19 mouse cellular contexts compared by ENCODE assay signal in genomic region chr2:30959856-30960255, GRCm38 (mm10). TPM values are rescaled to one million over a fixed set of nuclear protein-coding genes. Genes with fewer than 3 reads are reported as not detected.
DNase-seq lines count a peak whose midpoint lies in the region; ATAC-seq and TF ChIP-seq lines count a peak whose summit lies in the region.
"Had no signal": no experiment of that assay in that cellular context is flagged by ENCODE, and none has a peak within 500 bp of the region (broad histone marks: within the 10 kb centered on the region; RNA-seq: fewer than 3 reads in every experiment).

No protein-coding gene starts in this region.

- no peak for TF ChIP-seq POLR2A in ES-Bruce4 (IDR thresholded peaks at IDR 0.05; ENCODE audit: insufficient read depth, low read length)

- H3K4me3 ChIP-seq in intestine, embryonic 16.5 days (ENCODE audit: low read length) = no peak overlapping the region
- no peak overlapping the region for H3K4me3 ChIP-seq in intestine, embryonic 15.5 days (replicated peaks)
- H3K4me3 ChIP-seq in ES-Bruce4 (ENCODE audit: low read depth, low read length) = no peak overlapping the region
- H3K4me3 ChIP-seq in liver, postnatal 0 days (ENCODE audit: low read depth, low read length) = no peak overlapping the region
- H3K4me3 ChIP-seq: forebrain, embryonic 13.5 days; gastrocnemius, adult 2 months; hindbrain, embryonic 13.5 days; lung, embryonic 15.5 days had no signal

- H3K36me3 ChIP-seq in intestine, embryonic 16.5 days (ENCODE audit: control insufficient read depth, insufficient read depth, low read length) = peaks cover 38% of the 10 kb centered on the region
- peaks cover 59% of the 10 kb centered on the region for H3K36me3 ChIP-seq in intestine, embryonic 15.5 days
- peaks cover 47% of the 10 kb centered on the region for H3K36me3 ChIP-seq in ES-Bruce4 (ENCODE audit: control insufficient read depth, insufficient read depth, low read length, poor library complexity, severe bottlenecking)
- peaks cover 96% of the 10 kb centered on the region for H3K36me3 ChIP-seq in liver, postnatal 0 days (replicated peaks; ENCODE audit: insufficient read depth, low read length)

- no peak overlapping the region for H3K27ac ChIP-seq in intestine, embryonic 16.5 days (ENCODE audit: low read length)
- no peak overlapping the region for H3K27ac ChIP-seq in intestine, embryonic 15.5 days
- peak overlapping the region; percentile 13; the same call in 1 of the 2 replicates for H3K27ac ChIP-seq in ES-Bruce4 (ENCODE audit: insufficient read depth, low read length)
- H3K27ac ChIP-seq in liver, postnatal 0 days (ENCODE audit: low read depth) = peak overlapping the region; percentile 92
- H3K27ac ChIP-seq: forebrain, embryonic 13.5 days; gastrocnemius, adult 2 months; hindbrain, embryonic 13.5 days; lung, embryonic 15.5 days had no signal

- WGBS in intestine, embryonic 16.5 days = 48% methylated on average over 5 of the region's 5 CpGs
- WGBS in intestine, embryonic 15.5 days = 56% methylated on average over 5 of the region's 5 CpGs
- 68% methylated on average over 5 of the region's 5 CpGs for WGBS in liver, postnatal 0 days (ENCODE audit: insufficient replicate concordance)

- no peaks in the 10 kb centered on the region for H3K27me3 ChIP-seq in intestine, embryonic 16.5 days (replicated peaks; ENCODE audit: control insufficient read depth, insufficient read depth, low read length)
- no peaks in the 10 kb centered on the region for H3K27me3 ChIP-seq in intestine, embryonic 15.5 days (replicated peaks)
- no peaks in the 10 kb centered on the region for H3K27me3 ChIP-seq in ES-Bruce4 (ENCODE audit: control insufficient read depth, insufficient read depth, low read length, poor library complexity, severe bottlenecking)
- no peaks in the 10 kb centered on the region for H3K27me3 ChIP-seq in liver, postnatal 0 days (ENCODE audit: insufficient read depth, low read length)
- H3K27me3 ChIP-seq: forebrain, embryonic 13.5 days; hindbrain, embryonic 13.5 days; lung, embryonic 15.5 days had no signal

- TF ChIP-seq EP300 in ES-Bruce4 (IDR thresholded peaks at IDR 0.05; ENCODE audit: insufficient read depth, low read depth, low read length) = no peak
- TF ChIP-seq EP300 in liver, postnatal 0 days (IDR thresholded peaks at IDR 0.05; ENCODE audit: low read depth) = no peak

- ATAC-seq in intestine, embryonic 16.5 days = no peak
- no peak for ATAC-seq in intestine, embryonic 15.5 days
- no peak for ATAC-seq in liver, postnatal 0 days
- ATAC-seq: forebrain, embryonic 13.5 days had no signal

- TF ChIP-seq CTCF in ES-Bruce4 (IDR thresholded peaks at IDR 0.05; ENCODE audit: low read depth, low read length) = no peak
- TF ChIP-seq CTCF in liver, postnatal 0 days (IDR thresholded peaks at IDR 0.05; ENCODE audit: low read depth) = no peak

- peaks cover 7% of the 10 kb centered on the region; the same call in 1 of the 2 replicates for H3K4me1 ChIP-seq in intestine, embryonic 16.5 days (ENCODE audit: control insufficient read depth, insufficient read depth, low read length)
- H3K4me1 ChIP-seq in intestine, embryonic 15.5 days (replicated peaks) = peaks cover 7% of the 10 kb centered on the region; the same call in 1 of the 2 replicates
- peaks cover 3% of the 10 kb centered on the region for H3K4me1 ChIP-seq in ES-Bruce4 (ENCODE audit: control insufficient read depth, insufficient read depth, low read length)
- peaks cover 31% of the 10 kb centered on the region for H3K4me1 ChIP-seq in liver, postnatal 0 days (ENCODE audit: insufficient read depth)

- no peaks in the 10 kb centered on the region for H3K9me3 ChIP-seq in intestine, embryonic 16.5 days (ENCODE audit: control insufficient read depth, low read length)
- no peaks in the 10 kb centered on the region for H3K9me3 ChIP-seq in intestine, embryonic 15.5 days
- H3K9me3 ChIP-seq in ES-Bruce4 (replicated peaks; ENCODE audit: control insufficient read depth, insufficient read depth, low read length, poor library complexity, severe bottlenecking) = no peaks in the 10 kb centered on the region
- no peaks in the 10 kb centered on the region for H3K9me3 ChIP-seq in liver, postnatal 0 days (ENCODE audit: low read length)
- H3K9me3 ChIP-seq: forebrain, embryonic 13.5 days; hindbrain, embryonic 13.5 days; lung, embryonic 15.5 days had no signal

- DNase-seq in adrenal gland, postnatal 14 days = peak; percentile 47
- peak; percentile 13 for DNase-seq in liver, postnatal 0 days
- DNase-seq in layer of hippocampus, postnatal 14 days (ENCODE audit: low spot score in 2 of 2) = no peak
- no peak for DNase-seq in spleen, postnatal 14 days (ENCODE audit: low spot score in 2 of 2)
- DNase-seq: cerebellum, adult 2 months; cerebellum, postnatal 36 days; embryo, embryonic 11 days; gastrocnemius, adult 2 months; kidney, adult 8-10 months; kidney, postnatal 10 days; layer of hippocampus, postnatal 36 days; lung, postnatal 36 days; midbrain, embryonic 14.5 days had no signal

- no peak overlapping the region for H3K4me2 ChIP-seq in intestine, embryonic 16.5 days (ENCODE audit: low read depth, low read length)
- no peak overlapping the region for H3K4me2 ChIP-seq in intestine, embryonic 15.5 days (replicated peaks)
- no peak overlapping the region for H3K4me2 ChIP-seq in liver, postnatal 0 days (ENCODE audit: low read depth, low read length)
- H3K4me2 ChIP-seq: forebrain, embryonic 13.5 days; hindbrain, embryonic 13.5 days; lung, embryonic 15.5 days had no signal

- H3K9ac ChIP-seq in intestine, embryonic 16.5 days (ENCODE audit: low read depth, low read length) = 0 out of 2 replicates have a peak overlapping the region, but pooled peaks have one; percentile 32
- no peak overlapping the region for H3K9ac ChIP-seq in intestine, embryonic 15.5 days
- no peak overlapping the region for H3K9ac ChIP-seq in ES-Bruce4 (ENCODE audit: low read depth, poor library complexity, severe bottlenecking)
- peak overlapping the region; percentile 51 for H3K9ac ChIP-seq in liver, postnatal 0 days (replicated peaks)
- H3K9ac ChIP-seq: forebrain, embryonic 13.5 days; hindbrain, embryonic 13.5 days; lung, embryonic 15.5 days had no signal

RNA-seq across cellular contexts. Expression of gene Tor1b, which starts 7.1 kb away (rescaled TPM):
- polyA plus RNA-seq in intestine, embryonic 16.5 days (2015; fragmentation: Nextera tagmentation; extraction: Ambion mirVana) = 20.9 and 21.7 TPM in 2 replicates
- polyA plus RNA-seq in intestine, embryonic 15.5 days (2015; fragmentation: Nextera tagmentation; extraction: Ambion mirVana) = 22.4 and 25.4 TPM in 2 replicates
- polyA plus RNA-seq in ES-Bruce4 (2011; ENCODE audit: insufficient read depth, insufficient read length, low read depth, missing spikeins) = 21.7 and 22.3 TPM in 2 replicates
- 40.7 and 41.9 TPM in 2 replicates for total RNA-seq in adrenal gland, postnatal 14 days (2021)
- polyA plus RNA-seq in liver, postnatal 0 days (2015; fragmentation: Nextera tagmentation; extraction: Ambion mirVana) = 29.2 and 31.1 TPM in 2 replicates
- total RNA-seq in layer of hippocampus, postnatal 14 days (2021) = 10 to 100 TPM; 38.8 TPM

RNA-seq across cellular contexts. Expression of gene Tor1a, which starts 7.9 kb away (rescaled TPM):
- 85.1 and 87.2 TPM in 2 replicates for polyA plus RNA-seq in intestine, embryonic 16.5 days (2015; fragmentation: Nextera tagmentation; extraction: Ambion mirVana)
- 78.8 and 90.9 TPM in 2 replicates for polyA plus RNA-seq in intestine, embryonic 15.5 days (2015; fragmentation: Nextera tagmentation; extraction: Ambion mirVana)
- polyA plus RNA-seq in ES-Bruce4 (2011; ENCODE audit: insufficient read depth, insufficient read length, low read depth, missing spikeins) = 27.5 and 31.0 TPM in 2 replicates
- 33.5 and 42.5 TPM in 2 replicates for total RNA-seq in adrenal gland, postnatal 14 days (2021)
- 82.9 and 95.5 TPM in 2 replicates for polyA plus RNA-seq in liver, postnatal 0 days (2015; fragmentation: Nextera tagmentation; extraction: Ambion mirVana)
- total RNA-seq in layer of hippocampus, postnatal 14 days (2021) = 10 to 100 TPM; 47.0 to 54.0 TPM

RNA-seq across cellular contexts. Expression of gene BC005624, which starts 22.1 kb away (rescaled TPM):
- polyA plus RNA-seq in intestine, embryonic 16.5 days (2015; fragmentation: Nextera tagmentation; extraction: Ambion mirVana) = 48.5 and 50.5 TPM in 2 replicates
- polyA plus RNA-seq in intestine, embryonic 15.5 days (2015; fragmentation: Nextera tagmentation; extraction: Ambion mirVana) = 48.3 and 49.6 TPM in 2 replicates
- polyA plus RNA-seq in ES-Bruce4 (2011; ENCODE audit: insufficient read depth, insufficient read length, low read depth, missing spikeins) = 30.9 and 43.6 TPM in 2 replicates
- 33.0 and 37.0 TPM in 2 replicates for total RNA-seq in adrenal gland, postnatal 14 days (2021)
- 18.9 and 19.6 TPM in 2 replicates for polyA plus RNA-seq in liver, postnatal 0 days (2015; fragmentation: Nextera tagmentation; extraction: Ambion mirVana)
- 10 to 100 TPM; 51.0 to 52.8 TPM for total RNA-seq in layer of hippocampus, postnatal 14 days (2021)

RNA-seq across cellular contexts. Expression of gene Usp20, which starts 22.2 kb away (rescaled TPM):
- 13.7 and 14.5 TPM in 2 replicates for polyA plus RNA-seq in intestine, embryonic 16.5 days (2015; fragmentation: Nextera tagmentation; extraction: Ambion mirVana)
- 11.9 and 15.2 TPM in 2 replicates for polyA plus RNA-seq in intestine, embryonic 15.5 days (2015; fragmentation: Nextera tagmentation; extraction: Ambion mirVana)
- polyA plus RNA-seq in ES-Bruce4 (2011; ENCODE audit: insufficient read depth, insufficient read length, low read depth, missing spikeins) = 7.2 and 10.5 TPM in 2 replicates
- total RNA-seq in adrenal gland, postnatal 14 days (2021) = 17.4 and 23.5 TPM in 2 replicates
- polyA plus RNA-seq in liver, postnatal 0 days (2015; fragmentation: Nextera tagmentation; extraction: Ambion mirVana) = 2.7 and 3.5 TPM in 2 replicates
- 10 to 100 TPM; 84.0 to 85.6 TPM for total RNA-seq in layer of hippocampus, postnatal 14 days (2021)

RNA-seq across cellular contexts. Expression of gene Ptges, which starts 30.2 kb away (rescaled TPM):
- polyA plus RNA-seq in intestine, embryonic 16.5 days (2015; fragmentation: Nextera tagmentation; extraction: Ambion mirVana) = 3.9 and 4.0 TPM in 2 replicates
- 2.8 and 4.3 TPM in 2 replicates for polyA plus RNA-seq in intestine, embryonic 15.5 days (2015; fragmentation: Nextera tagmentation; extraction: Ambion mirVana)
- polyA plus RNA-seq in ES-Bruce4 (2011; ENCODE audit: insufficient read depth, insufficient read length, low read depth, missing spikeins) = 8.7 and 9.4 TPM in 2 replicates
- total RNA-seq in adrenal gland, postnatal 14 days (2021) = 11.7 and 12.7 TPM in 2 replicates
- 1.4 and 1.7 TPM in 2 replicates for polyA plus RNA-seq in liver, postnatal 0 days (2015; fragmentation: Nextera tagmentation; extraction: Ambion mirVana)
- total RNA-seq in layer of hippocampus, postnatal 14 days (2021) = 1 to 10 TPM; 4.4 to 5.8 TPM

Comparison
In these comparisons a context has a peak if more than half of its experiments do, and no peak if none do; other contexts are left out.
1. H3K9ac ChIP-seq: peak in intestine, embryonic 16.5 days (single experiment) and liver, postnatal 0 days (single experiment); none in intestine, embryonic 15.5 days (single experiment) and ES-Bruce4 (single experiment).
2. H3K27ac ChIP-seq: peak in ES-Bruce4 (single experiment) and liver, postnatal 0 days (single experiment); none in intestine, embryonic 16.5 days (single experiment) and intestine, embryonic 15.5 days (single experiment).
3. DNase-seq: peak in adrenal gland, postnatal 14 days (single experiment) and liver, postnatal 0 days (single experiment); none in layer of hippocampus, postnatal 14 days (0 of 2) and spleen, postnatal 14 days (0 of 2).